Mouse (Mus musculus) cerebellum, postnatal 36 days (tissue): ENCODE measurements at regions not wholly inside any gene's neighbourhood (a gene's known extent, or its start where the extent isn't known, plus 50 kb on each side); places are given as distances from the start of the nearest gene placed in this dataset.
A peak's percentile ranks its signal among the peaks of the same experiment; 100 is the strongest.

Experiments used
- DNase-seq, 2 experiments: peaks; one replicate each; pipeline ENCODE4 v3.0.0; 2021 to 2022; ENCODE audit warnings: mixed read lengths in 2 of 2

- no peak for DNase-seq
These were observed 309.2 kb upstream of the Nectin3 start for GRCm38 (mm10) chr16:46807476-46807875.

GRCm38 (mm10) chr16:46776367-46776766 lies 278.0 kb upstream of the Nectin3 start:
- DNase-seq = no peak

- DNase-seq = no peak
These were observed 271.1 kb upstream of the Nectin3 start for GRCm38 (mm10) chr16:46769383-46769782.

GRCm38 (mm10) chr16:46768376-46768775 lies 270.1 kb upstream of the Nectin3 start:
- no peak for DNase-seq

- no peak for DNase-seq
These were observed 236.8 kb upstream of the Nectin3 start for GRCm38 (mm10) chr16:46735140-46735539.

GRCm38 (mm10) chr16:46728424-46728823 lies 230.1 kb upstream of the Nectin3 start:
- DNase-seq = no peak

- DNase-seq = no peak
These were observed 225.3 kb upstream of the Nectin3 start for GRCm38 (mm10) chr16:46723660-46724059.

- no peak for DNase-seq
These were observed 181.5 kb upstream of the Nectin3 start for GRCm38 (mm10) chr16:46679787-46680186.

GRCm38 (mm10) chr16:46669590-46669989 lies 171.3 kb upstream of the Nectin3 start:
- no peak for DNase-seq

GRCm38 (mm10) chr16:46665566-46665965 lies 167.2 kb upstream of the Nectin3 start:
- no peak for DNase-seq

- no peak for DNase-seq
These were observed 164.7 kb upstream of the Nectin3 start for GRCm38 (mm10) chr16:46663008-46663407.

GRCm38 (mm10) chr16:46655041-46655440 lies 156.7 kb upstream of the Nectin3 start:
- DNase-seq = no peak

- DNase-seq = no peak
These were observed 127.5 kb upstream of the Nectin3 start for GRCm38 (mm10) chr16:46625807-46626206.

GRCm38 (mm10) chr16:46623246-46623645 lies 124.9 kb upstream of the Nectin3 start:
- no peak for DNase-seq

GRCm38 (mm10) chr16:46619871-46620270 lies 121.5 kb upstream of the Nectin3 start:
- no peak for DNase-seq

GRCm38 (mm10) chr16:46617544-46618335 lies 119.4 kb upstream of the Nectin3 start:
- DNase-seq = no peak

- DNase-seq = no peak
These were observed 118.3 kb upstream of the Nectin3 start for GRCm38 (mm10) chr16:46616606-46617005.

GRCm38 (mm10) chr16:46613062-46613818 lies 114.9 kb upstream of the Nectin3 start:
- no peak for DNase-seq

- no peak for DNase-seq
These were observed 107.5 kb upstream of the Nectin3 start for GRCm38 (mm10) chr16:46605879-46606203.

GRCm38 (mm10) chr16:46605001-46605878 lies 106.9 kb upstream of the Nectin3 start:
- no peak for DNase-seq

GRCm38 (mm10) chr16:46592618-46593253 lies 94.4 kb upstream of the Nectin3 start:
- DNase-seq = no peak

- no peak for DNase-seq
These were observed 88.7 kb upstream of the Nectin3 start for GRCm38 (mm10) chr16:46587056-46587455.

GRCm38 (mm10) chr16:46584502-46584901 lies 86.2 kb upstream of the Nectin3 start:
- DNase-seq = peak; percentile 19 to 47
